Mouse (Mus musculus) hindbrain, embryonic 16.5 days (tissue): ENCODE data around the gene Nrxn1. TPM values are rescaled to one million over a fixed set of nuclear protein-coding genes. Genes with fewer than 3 reads are reported as not detected.
"Not testable (repeated sequence)": the region's sequence is repeated elsewhere in the genome, so short reads cannot be mapped to it uniquely, and the experiment has no call there.

Experiments
- ATAC-seq: fragments of 200-750 bp; cut with Nextera tagmentation; 2 replicates; pipeline ENCODE4 v1.8.0; 2017; ENCODE audit warnings: moderate TSS enrichment, moderate library complexity
- H3K27ac ChIP-seq: fragments of 300-500 bp; sonication (generic); 2 replicates; pipeline ENCODE4 v1.5.1; 2014; ENCODE audit warnings: low read depth, mild to moderate bottlenecking, control low read depth, low read length, moderate library complexity
- H3K27me3 ChIP-seq: fragments of 300-500 bp; sonication (generic); replicated peaks from 2 replicates; pipeline ENCODE4 v1.6.1; 2014; ENCODE audit warnings: low read length; ENCODE audit not compliant: control insufficient read depth, insufficient read depth
- H3K36me3 ChIP-seq: fragments of 300-500 bp; sonication (generic); 2 replicates; pipeline ENCODE4 v1.6.1; 2014; ENCODE audit warnings: mild to moderate bottlenecking, low read length, moderate library complexity, mixed read lengths; ENCODE audit not compliant: control insufficient read depth, insufficient read depth
- H3K4me1 ChIP-seq: fragments of 300-500 bp; sonication (generic); 2 replicates; pipeline ENCODE4 v1.6.1; 2014; ENCODE audit warnings: low read depth, low read length; ENCODE audit not compliant: control insufficient read depth, insufficient read depth
- H3K4me2 ChIP-seq: fragments of 300-500 bp; sonication (generic); 2 replicates; pipeline ENCODE4 v1.6.1; 2014; ENCODE audit warnings: mild to moderate bottlenecking, low read length, control low read depth, moderate library complexity
- H3K4me3 ChIP-seq: fragments of 300-500 bp; sonication (generic); 2 replicates; pipeline ENCODE4 v1.5.1; 2014; ENCODE audit warnings: mild to moderate bottlenecking, low read length, control low read depth, moderate library complexity
- H3K9ac ChIP-seq: fragments of 300-500 bp; sonication (generic); 2 replicates; pipeline ENCODE4 v1.6.1; 2014; ENCODE audit warnings: low read depth, mild to moderate bottlenecking, control low read depth, low read length, moderate library complexity
- H3K9me3 ChIP-seq: fragments of 300-500 bp; sonication (generic); 2 replicates; pipeline ENCODE4 v1.6.1; 2014; ENCODE audit warnings: mild to moderate bottlenecking, low read length, moderate library complexity; ENCODE audit not compliant: control insufficient read depth
- WGBS: fragments of 180-500 bp; shearing (Covaris S2); extraction: QIAGEN DNeasy Blood & Tissue Kit; methylation state at CpG from one replicate; pipeline ENCODE4 v1.1.7; 2014; 5-methylcytosine and 5-hydroxymethylcytosine counted together
- polyA plus RNA-seq: library from polyadenylated mRNA; unstranded; fragments of >200 nt; fragmentation: Nextera tagmentation; extraction: Ambion mirVana; gene quantifications from 2 replicates; pipeline ENCODE4 v1.2.1, GENCODE M21; 2015

Nrxn1 gene
- polyA plus RNA-seq, 1 experiment from 2014 or later = 250 TPM

- H3K4me2 ChIP-seq = no peak overlapping the region
- no peak for ATAC-seq
- no peak overlapping the region for H3K9ac ChIP-seq
- no peak overlapping the region for H3K27ac ChIP-seq
- H3K9me3 ChIP-seq = no peaks in the 10 kb centered on the region
- no peak overlapping the region for H3K4me3 ChIP-seq
- H3K36me3 ChIP-seq = no peaks in the 10 kb centered on the region
- H3K27me3 ChIP-seq = no peaks in the 10 kb centered on the region
- 23% methylated on average over 4 of the region's 4 CpGs for WGBS
- no peaks in the 10 kb centered on the region for H3K4me1 ChIP-seq
Measured at GRCm38 (mm10) chr17:90546806-90547205, 546.1 kb downstream of the Nrxn1 start.

GRCm38 (mm10) chr17:90544639-90545259, 548.1 kb downstream of the Nrxn1 start:
- peak; percentile 71 for ATAC-seq
- Histone ChIP-seq H3K9ac (no peak overlapping the region), H3K4me2 (no peak overlapping the region), H3K4me1 (no peaks in the 10 kb centered on the region), H3K36me3 (no peaks in the 10 kb centered on the region), H3K9me3 (no peaks in the 10 kb centered on the region), H3K27me3 (no peaks in the 10 kb centered on the region), H3K4me3 (no peak overlapping the region), H3K27ac (no peak overlapping the region)
- WGBS = 51% methylated on average over 8 of the region's 8 CpGs

- H3K27ac ChIP-seq = peak overlapping the region; percentile 6; the same call in 1 of the 2 replicates
- no peaks in the 10 kb centered on the region for H3K4me1 ChIP-seq
- H3K4me3 ChIP-seq = no peak overlapping the region
- H3K9me3 ChIP-seq = no peaks in the 10 kb centered on the region
- H3K4me2 ChIP-seq = no peak overlapping the region
- WGBS = 35% methylated on average over 4 of the region's 4 CpGs
- H3K36me3 ChIP-seq = no peaks in the 10 kb centered on the region
- ATAC-seq = peak; percentile 62; the same call in 1 of the 2 replicates
- H3K9ac ChIP-seq = no peak overlapping the region
- no peaks in the 10 kb centered on the region for H3K27me3 ChIP-seq
Measured at GRCm38 (mm10) chr17:90543986-90544638, 548.8 kb downstream of the Nrxn1 start.

- Histone ChIP-seq H3K4me1 (no peaks in the 10 kb centered on the region), H3K27ac (no peak overlapping the region), H3K27me3 (no peaks in the 10 kb centered on the region), H3K4me3 (no peak overlapping the region), H3K9me3 (no peaks in the 10 kb centered on the region), H3K4me2 (no peak overlapping the region), H3K9ac (no peak overlapping the region), H3K36me3 (no peaks in the 10 kb centered on the region)
- 93% methylated on average over 2 of the region's 2 CpGs for WGBS
- no peak for ATAC-seq
Measured at GRCm38 (mm10) chr17:90531443-90531842, 561.4 kb downstream of the Nrxn1 start.

- ATAC-seq = no peak
- no peak overlapping the region for H3K27ac ChIP-seq
- no peaks in the 10 kb centered on the region for H3K4me1 ChIP-seq
- no peak overlapping the region for H3K4me3 ChIP-seq
- no peak overlapping the region for H3K4me2 ChIP-seq
- H3K9ac ChIP-seq = no peak overlapping the region
- H3K9me3 ChIP-seq = no peaks in the 10 kb centered on the region
- no peaks in the 10 kb centered on the region for H3K36me3 ChIP-seq
- H3K27me3 ChIP-seq = no peaks in the 10 kb centered on the region
- 68% methylated on average over 2 of the region's 2 CpGs for WGBS
Measured at GRCm38 (mm10) chr17:90506026-90506425, 586.8 kb downstream of the Nrxn1 start.

- H3K4me2 ChIP-seq, H3K36me3 ChIP-seq, H3K9ac ChIP-seq, H3K27me3 ChIP-seq, H3K4me1 ChIP-seq, H3K27ac ChIP-seq, H3K4me3 ChIP-seq, H3K9me3 ChIP-seq, ATAC-seq: not testable (repeated sequence)
- 74% methylated on average over 7 of the region's 7 CpGs for WGBS
Measured at GRCm38 (mm10) chr17:90503999-90504398, 588.9 kb downstream of the Nrxn1 start.

- Histone ChIP-seq H3K4me2 (no peak overlapping the region), H3K27me3 (no peaks in the 10 kb centered on the region), H3K4me1 (no peaks in the 10 kb centered on the region), H3K27ac (no peak overlapping the region), H3K4me3 (no peak overlapping the region), H3K9me3 (no peaks in the 10 kb centered on the region), H3K9ac (no peak overlapping the region), H3K36me3 (no peaks in the 10 kb centered on the region)
- WGBS = 58% methylated on average over 6 of the region's 6 CpGs
- peak; percentile 67 for ATAC-seq
Measured at GRCm38 (mm10) chr17:90501023-90501675, 591.7 kb downstream of the Nrxn1 start.

GRCm38 (mm10) chr17:90479531-90480250, 613.2 kb downstream of the Nrxn1 start:
- Histone ChIP-seq H3K36me3 (no peaks in the 10 kb centered on the region), H3K4me3 (no peak overlapping the region), H3K27me3 (no peaks in the 10 kb centered on the region), H3K4me1 (no peaks in the 10 kb centered on the region), H3K9ac (no peak overlapping the region), H3K9me3 (no peaks in the 10 kb centered on the region), H3K27ac (no peak overlapping the region), H3K4me2 (no peak overlapping the region)
- ATAC-seq = peak; percentile 54; the same call in 1 of the 2 replicates

GRCm38 (mm10) chr17:90456748-90457147, 636.1 kb downstream of the Nrxn1 start:
- 37% methylated on average over 5 of the region's 5 CpGs for WGBS
- Histone ChIP-seq H3K9ac (no peak overlapping the region), H3K4me1 (peaks cover 3% of the 10 kb centered on the region), H3K36me3 (no peaks in the 10 kb centered on the region), H3K9me3 (no peaks in the 10 kb centered on the region), H3K27ac (no peak overlapping the region), H3K4me2 (peak overlapping the region; percentile 73), H3K27me3 (no peaks in the 10 kb centered on the region), H3K4me3 (no peak overlapping the region; the same call in 1 of the 2 replicates)
- ATAC-seq = no peak
